ENCODE assay signal across 24 mouse cellular contexts in genomic region chr19:21769796-21770195, GRCm38 (mm10).
"Had no signal": no experiment of that assay in that cellular context is flagged by ENCODE, and none has a peak within 500 bp of the region (broad histone marks: within the 10 kb centered on the region; RNA-seq: fewer than 3 reads in every experiment).

No protein-coding gene starts in this region.

- ATAC-seq: liver, postnatal 0 days; midbrain, embryonic 15.5 days had no signal

- H3K4me1 ChIP-seq: limb, embryonic 15.5 days; lung, embryonic 15.5 days; midbrain, embryonic 15.5 days; neural tube, embryonic 12.5 days; neural tube, embryonic 15.5 days had no signal

- H3K4me3 ChIP-seq: layer of hippocampus, adult 2 months; limb, embryonic 15.5 days; lung, embryonic 15.5 days; midbrain, embryonic 15.5 days; neural tube, embryonic 12.5 days; neural tube, embryonic 15.5 days had no signal

- H3K27ac ChIP-seq: kidney, postnatal 0 days; layer of hippocampus, adult 2 months; limb, embryonic 15.5 days; liver, embryonic 14.5 days; lung, embryonic 15.5 days; midbrain, embryonic 15.5 days; neural tube, embryonic 12.5 days; neural tube, embryonic 15.5 days; stomach, postnatal 0 days had no signal

- H3K27me3 ChIP-seq: limb, embryonic 15.5 days; lung, embryonic 15.5 days; midbrain, embryonic 15.5 days; neural tube, embryonic 12.5 days; neural tube, embryonic 15.5 days had no signal

- DNase-seq: kidney, adult 18-20 months; kidney, adult 9 months; kidney, postnatal 25 days; layer of hippocampus, adult 9-11 months; liver, postnatal 0 days; lung, postnatal 10 days; lung, postnatal 4 days; right cerebral cortex, adult 18-20 months; right cerebral cortex, postnatal 14 days; right cerebral cortex, postnatal 4 days; thymus, adult 2 months; thymus, postnatal 14 days; thymus, postnatal 4 days had no signal

- H3K36me3 ChIP-seq: limb, embryonic 15.5 days; lung, embryonic 15.5 days; midbrain, embryonic 15.5 days; neural tube, embryonic 12.5 days; neural tube, embryonic 15.5 days had no signal

- H3K9me3 ChIP-seq: limb, embryonic 15.5 days; lung, embryonic 15.5 days; midbrain, embryonic 15.5 days; neural tube, embryonic 12.5 days; neural tube, embryonic 15.5 days had no signal

- H3K4me2 ChIP-seq: limb, embryonic 15.5 days; liver, embryonic 11.5 days; lung, embryonic 15.5 days; midbrain, embryonic 11.5 days; midbrain, embryonic 15.5 days; neural tube, embryonic 12.5 days; neural tube, embryonic 15.5 days had no signal

- H3K9ac ChIP-seq: limb, embryonic 15.5 days; liver, embryonic 14.5 days; liver, postnatal 0 days; lung, embryonic 15.5 days; midbrain, embryonic 15.5 days; neural tube, embryonic 12.5 days; neural tube, embryonic 15.5 days had no signal
